Mouse (Mus musculus) MEL (cell line): ENCODE data around the gene Dcakd. TPM values are rescaled to one million over a fixed set of nuclear protein-coding genes. Genes with fewer than 3 reads are reported as not detected.

Experiments used
- DNase-seq: peaks from one replicate; pipeline ENCODE4 v3.0.0; 2011; ENCODE audit warnings: low read depth, low spot score
- H3K27ac ChIP-seq: 2 replicates; pipeline ENCODE4 v1.5.1; 2012; ENCODE audit warnings: low read depth, mild to moderate bottlenecking, control low read depth, low read length, moderate library complexity; ENCODE audit not compliant: control insufficient read depth
- H3K27me3 ChIP-seq, 2 experiments: fragments of 150-350 bp in 1 of 2; sonication (generic) in 1 of 2; 2 replicates each; pipeline ENCODE4 v1.6.1; 2012; ENCODE audit warnings: low read length in 2 of 2, mild to moderate bottlenecking in 2 of 2, improper control_type of control experiment in 1 of 2, moderate library complexity in 1 of 2; ENCODE audit not compliant: insufficient read depth in 2 of 2, control insufficient read depth in 1 of 2
- H3K36me3 ChIP-seq, 2 experiments: 2 replicates each; pipeline ENCODE4 v1.6.1; 2012 to 2014; ENCODE audit warnings: low read length in 2 of 2, improper control_type of control experiment in 1 of 2, inconsistent platforms in 1 of 2, mild to moderate bottlenecking in 1 of 2; ENCODE audit not compliant: insufficient read depth in 2 of 2, control insufficient read depth in 1 of 2
- H3K4me1 ChIP-seq, 2 experiments: fragments of 150-350 bp in 1 of 2; sonication (generic) in 1 of 2; 2 replicates each; pipeline ENCODE4 v1.6.1; 2012; ENCODE audit warnings: low read length in 2 of 2, improper control_type of control experiment in 1 of 2, mild to moderate bottlenecking in 1 of 2; ENCODE audit not compliant: insufficient read depth in 2 of 2, control insufficient read depth in 1 of 2
- H3K4me3 ChIP-seq, 2 experiments: fragments of 150-350 bp in 1 of 2; sonication (generic) in 1 of 2; 2 replicates each; pipeline ENCODE4 v1.5.1; 2012; ENCODE audit warnings: low read depth in 2 of 2, low read length in 2 of 2, mild to moderate bottlenecking in 2 of 2, moderate library complexity in 2 of 2, control low read depth in 1 of 2, improper control_type of control experiment in 1 of 2; ENCODE audit not compliant: control insufficient read depth in 1 of 2, insufficient read depth in 1 of 2
- H3K79me2 ChIP-seq: 2 replicates; pipeline ENCODE4 v1.6.1; 2012; ENCODE audit warnings: mild to moderate bottlenecking, low read length, moderate library complexity; ENCODE audit not compliant: control insufficient read depth, poor library complexity, insufficient read depth
- H3K9ac ChIP-seq: 2 replicates; pipeline ENCODE4 v1.6.1; 2012; ENCODE audit warnings: low read depth, mild to moderate bottlenecking, control low read depth, low read length, moderate library complexity; ENCODE audit not compliant: control insufficient read depth, poor library complexity, severe bottlenecking
- H3K9me3 ChIP-seq: fragments of 150-350 bp; sonication (generic); replicated peaks from 2 replicates; pipeline ENCODE4 v1.6.1; 2012; ENCODE audit warnings: mild to moderate bottlenecking, low read length, improper control_type of control experiment, moderate library complexity; ENCODE audit not compliant: insufficient read depth
- CTCF ChIP-seq, 3 experiments: IDR thresholded peaks in 2 of 3; conservative IDR thresholded peaks in 1 of 3; 2 replicates each; pipeline ENCODE4 v1.5.1; 2011 to 2012; ENCODE audit warnings: low read length in 3 of 3, low read depth in 2 of 3, mild to moderate bottlenecking in 2 of 3, improper control_type of control experiment in 1 of 3, inconsistent platforms in 1 of 3, mixed read lengths in 1 of 3, moderate library complexity in 1 of 3; ENCODE audit not compliant: control insufficient read depth in 1 of 3, insufficient read depth in 1 of 3, poor library complexity in 1 of 3, severe bottlenecking in 1 of 3
- GATA1 ChIP-seq: IDR thresholded peaks from 2 replicates; pipeline ENCODE4 v1.6.1; 2011; ENCODE audit warnings: low read depth, low read length, improper control_type of control experiment
- JUND ChIP-seq: IDR thresholded peaks from 2 replicates; pipeline ENCODE4 v1.6.1; 2011; ENCODE audit warnings: low read depth, mild to moderate bottlenecking, improper control_type of control experiment, low read length
- KAT2A ChIP-seq: conservative IDR thresholded peaks from 2 replicates; pipeline ENCODE4 v1.6.1; 2012; ENCODE audit warnings: low read depth, low read length, improper control_type of control experiment, inconsistent platforms
- MAZ ChIP-seq: IDR thresholded peaks from 2 replicates; pipeline ENCODE4 v1.6.1; 2012; ENCODE audit warnings: low read depth, mild to moderate bottlenecking, inconsistent platforms, low read length, improper control_type of control experiment
- MXI1 ChIP-seq: IDR thresholded peaks from 2 replicates; pipeline ENCODE4 v1.6.1; 2011; ENCODE audit warnings: mild to moderate bottlenecking, low read depth, low read length, improper control_type of control experiment
- MYC ChIP-seq: IDR thresholded peaks from 2 replicates; pipeline ENCODE4 v1.6.1; 2011; ENCODE audit warnings: low read depth, mild to moderate bottlenecking, low read length, improper control_type of control experiment, moderate library complexity
- NELFE ChIP-seq: IDR thresholded peaks from 2 replicates; pipeline ENCODE4 v1.6.1; 2011; ENCODE audit warnings: low read depth, low read length, improper control_type of control experiment
- NRF1 ChIP-seq: IDR thresholded peaks from 2 replicates; pipeline ENCODE4 v1.6.1; 2014; ENCODE audit warnings: low read depth, mild to moderate bottlenecking, inconsistent platforms, low read length, improper control_type of control experiment, moderate library complexity; ENCODE audit not compliant: poor library complexity, insufficient read depth, severe bottlenecking
- POLR2AphosphoS2 ChIP-seq: IDR thresholded peaks from 2 replicates; pipeline ENCODE4 v1.6.1; 2011; ENCODE audit warnings: low read length, improper control_type of control experiment
- RAD21 ChIP-seq: IDR thresholded peaks from 2 replicates; pipeline ENCODE4 v1.6.1; 2011; ENCODE audit warnings: mild to moderate bottlenecking, low read depth, low read length, improper control_type of control experiment
- RCOR1 ChIP-seq: IDR thresholded peaks from 2 replicates; pipeline ENCODE4 v1.6.1; 2012; ENCODE audit warnings: low read depth, mild to moderate bottlenecking, inconsistent platforms, low read length, improper control_type of control experiment
- SMC3 ChIP-seq: IDR thresholded peaks from 2 replicates; pipeline ENCODE4 v1.6.1; 2011; ENCODE audit warnings: low read depth, low read length, improper control_type of control experiment
- TAL1 ChIP-seq: IDR thresholded peaks from 2 replicates; pipeline ENCODE4 v1.6.1; 2012; ENCODE audit warnings: mild to moderate bottlenecking, inconsistent platforms, low read length, moderate library complexity, mixed read lengths
- TBP ChIP-seq: IDR thresholded peaks from 2 replicates; pipeline ENCODE4 v1.8.0; 2011; ENCODE audit warnings: low read depth, low read length, improper control_type of control experiment
- USF1 ChIP-seq: IDR thresholded peaks from 2 replicates; pipeline ENCODE4 v1.6.1; 2014; ENCODE audit warnings: low read depth, mild to moderate bottlenecking, inconsistent platforms, low read length, improper control_type of control experiment, moderate library complexity
- ZKSCAN1 ChIP-seq: IDR thresholded peaks from 2 replicates; pipeline ENCODE4 v1.6.1; 2012; ENCODE audit warnings: low read depth, mild to moderate bottlenecking, inconsistent platforms, low read length, improper control_type of control experiment, moderate library complexity
- ZMIZ1 ChIP-seq: IDR thresholded peaks from 2 replicates; pipeline ENCODE4 v1.6.1; 2012; ENCODE audit warnings: low read depth, mild to moderate bottlenecking, inconsistent platforms, low read length, improper control_type of control experiment, moderate library complexity
- ZNF384 ChIP-seq: IDR thresholded peaks from 2 replicates; pipeline ENCODE4 v1.6.1; 2012; ENCODE audit warnings: low read depth, mild to moderate bottlenecking, inconsistent platforms, low read length, improper control_type of control experiment
- polyA plus RNA-seq, 2 experiments: library from polyadenylated mRNA; stranded (reverse) in 1 of 2; unstranded in 1 of 2; fragments of >175 nt in 1 of 2; fragments of >200 nt in 1 of 2; gene quantifications; 2 replicates each; pipeline versions ENCODE4 v1.2.1 to v1.2.4; 2012; ENCODE audit warnings: low replicate concordance in 2 of 2, low read depth in 1 of 2; ENCODE audit not compliant: insufficient read length in 2 of 2, insufficient read depth in 1 of 2, missing spikeins in 1 of 2
- total RNA-seq: library from RNA; depleted of rRNA; stranded (reverse); fragments of 300-350 nt; gene quantifications from 2 replicates; pipeline ENCODE4 v1.2.3, GENCODE M21; 2012

The Dcakd gene
- total and polyA plus RNA-seq, 3 experiments: 15.6 to 112 (median 82.3) TPM

DNA sequence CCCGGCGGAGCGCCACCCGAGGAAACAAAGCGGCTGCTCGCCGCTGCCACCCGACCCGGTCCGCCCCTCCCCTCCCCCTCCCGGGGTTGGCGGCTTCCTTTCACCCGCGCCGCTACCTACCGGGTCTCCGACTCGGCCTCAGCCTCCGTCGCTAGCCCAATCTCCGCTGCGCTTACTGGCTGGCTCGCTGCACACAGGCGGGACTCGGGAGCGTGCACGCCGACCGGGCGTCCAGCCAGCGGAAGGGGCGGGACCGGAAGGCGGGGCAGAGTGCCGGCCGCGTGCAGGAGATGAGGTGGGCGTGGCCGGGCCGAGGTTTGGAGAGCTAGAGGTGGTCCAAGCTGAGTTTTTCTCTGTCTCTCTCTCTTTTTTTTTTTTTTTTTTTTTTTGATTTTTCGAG is 11.2 kb downstream of the Dcakd start (continued):
- 0 out of 2 replicates have a peak, but pooled peaks have one; percentile 12 for TF ChIP-seq MAZ

DNA sequence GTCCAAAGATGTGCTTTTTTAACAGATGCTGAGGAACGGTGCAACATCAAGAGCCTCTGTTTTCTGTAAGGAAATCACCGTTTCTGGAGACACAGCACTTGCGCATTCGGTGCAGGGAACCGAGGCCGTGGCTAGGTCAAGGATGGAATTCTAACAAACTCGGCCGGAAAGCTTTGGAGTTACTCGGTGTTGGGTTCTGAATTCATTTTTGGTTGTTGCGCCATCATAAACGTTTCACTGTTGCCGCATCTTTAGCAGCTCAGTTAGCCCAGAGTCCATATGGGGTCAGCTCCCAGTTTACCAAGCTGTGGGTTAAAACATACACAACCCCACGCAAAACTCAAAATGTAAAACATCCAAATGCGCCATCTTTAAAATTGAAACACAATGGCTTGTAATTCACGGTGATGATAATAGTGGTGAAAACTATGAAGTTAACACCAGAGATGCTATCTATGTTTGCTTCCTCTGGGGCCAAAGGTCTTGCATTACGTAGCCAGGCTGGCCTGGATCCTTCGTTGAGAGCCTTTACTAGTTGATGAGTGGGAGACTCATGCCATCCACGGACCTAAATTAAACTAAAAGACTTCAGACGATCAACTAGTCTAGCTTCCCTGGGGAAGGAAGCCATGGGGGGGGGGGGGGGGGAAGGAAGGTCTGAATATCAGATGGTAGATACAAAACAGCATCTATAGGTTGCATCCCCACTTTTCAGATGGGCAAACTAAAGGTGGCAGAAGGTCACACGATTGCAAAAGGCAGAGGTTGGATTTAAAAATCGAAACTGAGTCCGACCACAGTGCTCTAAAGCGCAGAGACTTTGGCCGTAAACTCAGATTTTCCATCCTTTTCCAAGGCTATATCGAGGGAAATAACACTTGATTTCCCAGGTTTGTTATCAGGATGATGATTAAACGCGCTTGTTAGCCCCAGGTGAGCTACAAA is 12.0 kb downstream of the Dcakd start:
- peak overlapping the region; percentile 68 for H3K27ac ChIP-seq
- peak overlapping the region; percentile 77 to 83 for H3K4me3 ChIP-seq
- peaks cover 0 to 7% of the 10 kb centered on the region in 2 experiments; a peak in 2 of 4 replicates for H3K36me3 ChIP-seq
- TF ChIP-seq RCOR1: no peak
- TF ChIP-seq ZKSCAN1: no peak
- no peak for TF ChIP-seq POLR2AphosphoS2
- TF ChIP-seq CTCF (IDR thresholded peaks at IDR 0.05 in 2 of 3, conservative IDR thresholded peaks at IDR 0.05 in 1 of 3; ENCODE audit: control insufficient read depth in 1 of 3, insufficient read depth in 1 of 3, low read depth in 2 of 3, low read length in 3 of 3, poor library complexity in 1 of 3, severe bottlenecking in 1 of 3): no peak
- no peak for TF ChIP-seq GATA1
- TF ChIP-seq TAL1: no peak
- no peak for TF ChIP-seq NELFE
- TF ChIP-seq ZMIZ1: no peak
- no peak for TF ChIP-seq JUND
- TF ChIP-seq KAT2A: no peak
- no peak for TF ChIP-seq ZNF384
- TF ChIP-seq SMC3: no peak
- no peaks in the 10 kb centered on the region for H3K27me3 ChIP-seq
- peaks cover 11% of the 10 kb centered on the region for H3K79me2 ChIP-seq
- no peaks in the 10 kb centered on the region for H3K9me3 ChIP-seq
- H3K9ac ChIP-seq: peak overlapping the region; percentile 87
- H3K4me1 ChIP-seq: peaks cover 4 to 7% of the 10 kb centered on the region in 2 experiments
- DNase-seq: peak; percentile 45

DNA sequence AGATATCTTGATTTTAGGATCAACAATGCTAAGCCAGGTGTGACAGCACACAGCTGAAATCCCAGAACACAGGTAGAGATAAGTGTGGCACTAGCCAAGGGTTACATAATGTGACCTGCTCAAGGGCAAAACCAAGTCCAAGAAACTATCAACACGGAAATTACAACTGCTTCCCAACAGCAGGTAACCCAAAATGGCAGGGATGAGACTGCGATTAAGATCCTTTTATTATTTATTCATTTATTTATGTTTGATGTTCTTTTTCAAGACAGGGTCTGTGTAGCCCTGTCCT is 17.0 kb downstream of the Dcakd start:
- no peak overlapping the region for H3K9ac ChIP-seq
- H3K27ac ChIP-seq: no peak overlapping the region
- H3K27me3 ChIP-seq: no peaks in the 10 kb centered on the region
- H3K4me3 ChIP-seq: no peak overlapping the region
- H3K36me3 ChIP-seq: peaks cover 0 to 8% of the 10 kb centered on the region in 2 experiments; a peak in 2 of 4 replicates
- H3K4me1 ChIP-seq: peaks cover 3 to 5% of the 10 kb centered on the region in 2 experiments
- H3K79me2 ChIP-seq: peaks cover 5% of the 10 kb centered on the region
- no peaks in the 10 kb centered on the region for H3K9me3 ChIP-seq
- TF ChIP-seq USF1 (no peak), RAD21 (no peak), POLR2AphosphoS2 (no peak), NRF1 (no peak), SMC3 (no peak), MXI1 (no peak), MAZ (no peak), MYC (no peak), JUND (no peak), TBP (no peak)
- DNase-seq: no peak
